Mouse (Mus musculus) liver, embryonic 11.5 days (tissue): ENCODE measurements around the gene Rpp38. TPM values are rescaled to one million over a fixed set of nuclear protein-coding genes. Genes with fewer than 3 reads are reported as not detected.

ENCODE experiments used
- ATAC-seq: fragments of 200-750 bp; cut with Nextera tagmentation; replicated peaks from 2 replicates; pipeline ENCODE4 v1.8.0; 2017; ENCODE audit warnings: moderate number of reproducible peaks, mild to moderate bottlenecking, moderate TSS enrichment, moderate library complexity; ENCODE audit not compliant: low FRiP score
- DNase-seq: peaks from one replicate; pipeline ENCODE4 v3.0.0-alpha.2; 2017; ENCODE audit warnings: low spot score
- H3K27ac ChIP-seq: fragments of 300-500 bp; sonication (generic); 2 replicates; pipeline ENCODE4 v1.5.1; 2014; ENCODE audit warnings: mild to moderate bottlenecking, low read depth, low read length, control low read depth
- H3K27me3 ChIP-seq: fragments of 300-500 bp; sonication (generic); replicated peaks from 2 replicates; pipeline ENCODE4 v1.6.1; 2014; ENCODE audit warnings: low read length, mixed read lengths; ENCODE audit not compliant: control insufficient read depth, insufficient read depth
- H3K36me3 ChIP-seq: fragments of 300-500 bp; sonication (generic); 2 replicates; pipeline ENCODE4 v1.6.1; 2014; ENCODE audit warnings: mild to moderate bottlenecking, low read length, moderate library complexity, mixed read lengths; ENCODE audit not compliant: control insufficient read depth, insufficient read depth
- H3K4me1 ChIP-seq: fragments of 300-500 bp; sonication (generic); replicated peaks from 2 replicates; pipeline ENCODE4 v1.6.1; 2014; ENCODE audit warnings: low read length, mixed read lengths; ENCODE audit not compliant: control insufficient read depth, insufficient read depth
- H3K4me2 ChIP-seq: fragments of 300-500 bp; sonication (generic); 2 replicates; pipeline ENCODE4 v1.6.1; 2014; ENCODE audit warnings: mild to moderate bottlenecking, control low read depth, moderate library complexity
- H3K4me3 ChIP-seq: fragments of 300-500 bp; sonication (generic); 2 replicates; pipeline ENCODE4 v1.5.1; 2014; ENCODE audit warnings: low read depth, low read length, control low read depth
- H3K9ac ChIP-seq: fragments of 300-500 bp; sonication (generic); 2 replicates; pipeline ENCODE4 v1.6.1; 2014; ENCODE audit warnings: low read depth, low read length, control low read depth
- H3K9me3 ChIP-seq: fragments of 300-500 bp; sonication (generic); 2 replicates; pipeline ENCODE4 v1.6.1; 2016; ENCODE audit warnings: low read length, inconsistent platforms, mixed read lengths; ENCODE audit not compliant: control insufficient read depth
- WGBS: fragments of 180-500 bp; shearing (Covaris S2); extraction: QIAGEN DNeasy Blood & Tissue Kit; methylation state at CpG from one replicate; pipeline ENCODE4 v1.1.7; 2014; 5-methylcytosine and 5-hydroxymethylcytosine counted together
- polyA plus RNA-seq: library from polyadenylated mRNA; unstranded; fragments of >200 nt; fragmentation: Nextera tagmentation; extraction: Ambion mirVana; gene quantifications from 2 replicates; pipeline ENCODE4 v1.2.1, GENCODE M21; 2014

The Rpp38 gene
- polyA plus RNA-seq, 1 experiment from 2014 or later, result 34.5 TPM

DNA sequence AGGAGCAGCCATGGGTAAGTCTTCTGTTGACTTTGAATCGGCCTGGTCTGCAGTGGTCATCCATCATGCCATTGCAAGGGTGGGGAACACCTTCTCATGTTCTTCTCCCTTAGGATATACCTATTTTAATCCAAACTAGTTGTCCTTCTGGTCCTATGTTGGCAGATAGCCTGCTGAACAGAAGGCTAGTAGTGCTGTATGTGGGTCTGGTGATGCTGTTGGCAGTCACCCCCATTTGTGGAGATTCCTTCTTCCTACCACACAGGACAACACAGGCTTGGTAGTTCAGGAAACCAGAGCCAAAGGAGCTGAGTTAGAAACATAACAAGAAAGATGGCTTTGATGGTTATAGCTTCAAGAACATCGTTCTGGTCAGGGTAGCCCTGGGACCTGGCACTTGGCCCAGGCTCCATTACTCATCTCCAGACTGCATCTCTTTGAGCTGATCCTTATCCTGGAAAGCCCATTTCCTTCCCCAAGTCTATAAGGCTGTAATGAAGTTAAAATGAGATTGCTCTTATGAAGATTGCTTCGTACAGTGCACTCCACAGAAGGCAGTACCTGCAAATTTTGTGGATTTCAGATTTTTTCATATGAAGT lies 26.9 kb downstream of the Rpp38 start:
- no peak overlapping the region for H3K4me3 ChIP-seq
- ATAC-seq, result no peak
- no peak overlapping the region for H3K9ac ChIP-seq
- no peak for DNase-seq
- H3K27me3 ChIP-seq, result no peaks in the 10 kb centered on the region
- H3K4me1 ChIP-seq, result no peaks in the 10 kb centered on the region
- no peak overlapping the region for H3K4me2 ChIP-seq
- WGBS, result 78% methylated on average over 3 of the region's 3 CpGs
- H3K9me3 ChIP-seq, result no peaks in the 10 kb centered on the region
- peaks cover 6% of the 10 kb centered on the region; the same call in 1 of the 2 replicates for H3K36me3 ChIP-seq
- H3K27ac ChIP-seq, result no peak overlapping the region

GRCm38 (mm10) chr2:3295826-3296225 lies 36.6 kb downstream of the Rpp38 start:
- H3K27me3 ChIP-seq, result no peaks in the 10 kb centered on the region
- 87% methylated on average over 7 of the region's 7 CpGs for WGBS
- no peaks in the 10 kb centered on the region for H3K9me3 ChIP-seq
- no peak overlapping the region for H3K27ac ChIP-seq
- H3K4me2 ChIP-seq, result no peak overlapping the region
- ATAC-seq (no peak), DNase-seq (no peak)
- H3K9ac ChIP-seq, result no peak overlapping the region
- H3K4me1 ChIP-seq, result no peaks in the 10 kb centered on the region; the same call in 1 of the 2 replicates
- H3K4me3 ChIP-seq, result no peak overlapping the region
- H3K36me3 ChIP-seq, result no peaks in the 10 kb centered on the region

- no peaks in the 10 kb centered on the region for H3K27me3 ChIP-seq
- no peak overlapping the region for H3K27ac ChIP-seq
- ATAC-seq (no peak), DNase-seq (no peak)
- H3K4me2 ChIP-seq, result no peak overlapping the region
- no peaks in the 10 kb centered on the region; the same call in 1 of the 2 replicates for H3K4me1 ChIP-seq
- no peak overlapping the region for H3K4me3 ChIP-seq
- WGBS, result 63% methylated on average over 1 of the region's 1 CpGs
- H3K9me3 ChIP-seq, result no peaks in the 10 kb centered on the region
- no peaks in the 10 kb centered on the region for H3K36me3 ChIP-seq
- no peak overlapping the region for H3K9ac ChIP-seq
Measured at GRCm38 (mm10) chr2:3292170-3292569, 40.3 kb downstream of the Rpp38 start.

- H3K4me2 ChIP-seq, result no peak overlapping the region
- H3K36me3 ChIP-seq, result no peaks in the 10 kb centered on the region
- peaks cover 5% of the 10 kb centered on the region for H3K4me1 ChIP-seq
- no peak overlapping the region for H3K4me3 ChIP-seq
- no peaks in the 10 kb centered on the region for H3K27me3 ChIP-seq
- no peak overlapping the region for H3K9ac ChIP-seq
- no peak overlapping the region for H3K27ac ChIP-seq
- no peaks in the 10 kb centered on the region for H3K9me3 ChIP-seq
- ATAC-seq (no peak), DNase-seq (no peak)
- WGBS, result 87% methylated on average over 1 of the region's 1 CpGs
Measured at GRCm38 (mm10) chr2:3289581-3289980, 42.9 kb downstream of the Rpp38 start.

DNA sequence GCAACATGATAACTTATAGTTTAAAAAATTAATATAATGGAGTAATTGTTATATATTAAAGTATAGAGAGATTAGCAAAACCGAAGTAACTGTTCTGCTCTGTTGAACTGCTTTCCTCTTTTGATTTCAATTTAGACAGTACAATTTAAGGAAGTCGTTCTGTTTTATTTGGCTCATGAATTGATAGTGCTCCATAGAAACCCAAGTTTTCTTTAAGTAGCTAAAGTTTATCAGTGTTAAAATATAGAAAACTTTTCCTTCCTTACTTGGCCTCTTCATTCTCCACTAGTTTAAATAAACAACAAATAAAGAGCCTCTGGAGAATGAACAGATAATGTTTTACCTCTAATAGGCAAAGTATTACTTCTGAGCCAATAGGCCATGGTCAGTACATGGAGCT lies 46.2 kb downstream of the Rpp38 start:
- Histone ChIP-seq H3K27ac (no peak overlapping the region), H3K4me1 (peaks cover 14% of the 10 kb centered on the region), H3K9me3 (no peaks in the 10 kb centered on the region), H3K27me3 (no peaks in the 10 kb centered on the region), H3K36me3 (no peaks in the 10 kb centered on the region), H3K4me3 (no peak overlapping the region), H3K9ac (no peak overlapping the region), H3K4me2 (no peak overlapping the region)
- no peak for DNase-seq
- 76% methylated on average over 2 of the region's 2 CpGs for WGBS
- ATAC-seq, result no peak

- Histone ChIP-seq H3K4me3 (peak overlapping the region; percentile 59; the same call in 1 of the 2 replicates), H3K9me3 (no peaks in the 10 kb centered on the region), H3K27me3 (no peaks in the 10 kb centered on the region), H3K27ac (no peak overlapping the region), H3K36me3 (no peaks in the 10 kb centered on the region), H3K4me2 (peak overlapping the region; percentile 65), H3K9ac (no peak overlapping the region), H3K4me1 (peaks cover 14% of the 10 kb centered on the region)
- WGBS, result 26% methylated on average over 3 of the region's 3 CpGs
- DNase-seq, result no peak
- ATAC-seq, result no peak
Measured at GRCm38 (mm10) chr2:3285709-3286108, 46.7 kb downstream of the Rpp38 start.

GRCm38 (mm10) chr2:3285181-3285530 lies 47.3 kb downstream of the Rpp38 start:
- H3K4me1 ChIP-seq, result peaks cover 14% of the 10 kb centered on the region
- H3K4me3 ChIP-seq, result peak overlapping the region; percentile 59
- H3K36me3 ChIP-seq, result no peaks in the 10 kb centered on the region
- no peak overlapping the region for H3K27ac ChIP-seq
- no peaks in the 10 kb centered on the region for H3K9me3 ChIP-seq
- ATAC-seq (no peak), DNase-seq (peak; percentile 34)
- no peaks in the 10 kb centered on the region for H3K27me3 ChIP-seq
- peak overlapping the region; percentile 65 for H3K4me2 ChIP-seq
- WGBS, result 3% methylated on average over 6 of the region's 6 CpGs
- peak overlapping the region; percentile 82 for H3K9ac ChIP-seq

DNA sequence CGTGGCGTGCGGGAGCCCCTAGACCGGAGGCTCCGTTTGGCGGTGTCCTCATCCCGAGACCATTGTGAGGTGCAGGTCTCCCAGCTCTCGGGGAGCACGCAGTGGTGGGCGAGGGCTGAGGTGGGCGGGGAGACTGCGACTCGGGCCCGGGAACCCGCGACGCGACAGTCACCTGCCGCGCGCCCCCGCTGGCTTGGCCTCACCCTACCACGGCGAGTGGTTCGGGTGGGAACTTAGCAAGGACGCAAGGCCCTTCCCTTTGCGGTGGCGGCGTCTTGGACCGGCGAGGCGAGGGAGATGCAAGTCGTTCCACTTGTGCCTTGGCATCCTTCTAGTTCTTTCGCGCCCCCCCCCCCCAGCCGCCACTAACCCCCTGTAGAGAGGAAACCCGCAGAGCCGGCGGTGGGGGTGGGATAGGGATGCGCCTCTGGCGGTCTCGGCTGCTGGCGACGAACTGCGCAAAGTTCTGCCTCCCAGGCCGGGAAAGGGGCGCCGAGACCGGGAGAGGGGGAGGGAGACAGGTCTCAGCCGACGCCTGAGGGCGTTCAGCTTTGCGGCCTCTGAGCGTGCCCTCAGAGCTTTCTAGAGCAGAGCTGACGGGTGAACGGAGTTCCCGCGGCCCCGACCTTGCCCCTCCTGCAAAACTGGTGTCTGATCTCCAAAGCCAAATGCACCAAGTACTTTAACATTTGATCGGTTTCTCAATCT lies 47.8 kb downstream of the Rpp38 start:
- Histone ChIP-seq H3K27ac (peak overlapping the region; percentile 65; the same call in 1 of the 2 replicates), H3K4me2 (peak overlapping the region; percentile 65), H3K4me3 (peak overlapping the region; percentile 59), H3K9ac (peak overlapping the region; percentile 82), H3K27me3 (no peaks in the 10 kb centered on the region), H3K36me3 (no peaks in the 10 kb centered on the region), H3K9me3 (no peaks in the 10 kb centered on the region), H3K4me1 (peaks cover 14% of the 10 kb centered on the region)
- under 1% methylated on average over 59 of the region's 60 CpGs for WGBS
- ATAC-seq (peak; percentile 28), DNase-seq (peak; percentile 69)
